Mouse (Mus musculus) E14TG2a.4 (cell line): ENCODE data around the gene 5430419D17Rik.

Experiments used
- CTCF ChIP-seq: conservative IDR thresholded peaks from 2 replicates; pipeline ENCODE4 v1.5.1; 2014; ENCODE audit warnings: low read length
- POU5F1 ChIP-seq: IDR thresholded peaks from 2 replicates; pipeline ENCODE4 v1.6.1; 2014; ENCODE audit warnings: low read length, borderline replicate concordance

- TF ChIP-seq CTCF (no peak), POU5F1 (no peak)
These were observed 91.6 kb downstream of the 5430419D17Rik start for GRCm38 (mm10) chr7:131265851-131266250.
